8 mouse cellular contexts compared by ENCODE assay signal in the genomic region with DNA sequence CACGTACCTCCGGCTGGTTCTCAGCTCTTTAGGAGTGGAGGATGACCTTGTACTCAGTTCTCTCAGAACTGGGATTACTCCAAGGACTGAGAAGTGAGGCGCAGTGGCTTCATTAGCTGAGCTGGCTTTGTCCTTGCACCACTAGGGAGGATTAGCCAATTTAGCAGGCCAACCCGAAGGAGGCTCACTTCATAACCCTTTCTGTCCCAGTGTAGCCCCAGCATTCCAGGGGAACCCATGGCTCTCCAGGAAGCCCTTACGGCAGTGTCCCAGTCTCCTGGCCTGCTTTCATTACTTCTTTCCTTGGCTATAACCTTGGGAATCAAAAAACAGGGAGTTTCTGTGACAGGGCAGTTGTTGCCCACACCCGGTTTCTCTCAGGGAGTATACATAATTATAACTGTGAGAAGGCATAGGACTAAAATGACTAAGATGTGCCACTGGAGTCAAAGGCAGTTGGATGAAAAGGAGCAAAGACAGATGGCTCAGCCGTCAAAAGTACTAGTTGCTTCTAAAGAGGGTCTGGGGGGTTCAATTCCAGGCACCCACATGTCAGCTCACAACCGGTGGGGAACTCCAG. TPM values are rescaled to one million over a fixed set of nuclear protein-coding genes. Genes with fewer than 3 reads are reported as not detected.
DNase-seq lines count a peak whose midpoint lies in the region; ATAC-seq and TF ChIP-seq lines count a peak whose summit lies in the region.

No protein-coding gene starts in this region.

- H3K27me3 ChIP-seq in forebrain, embryonic 13.5 days: no peaks in the 10 kb centered on the region
- no peaks in the 10 kb centered on the region for H3K27me3 ChIP-seq in intestine, embryonic 14.5 days (replicated peaks; ENCODE audit: control insufficient read depth, insufficient read depth, low read length)

- peak overlapping the region; percentile 97 for H3K9ac ChIP-seq in ES-E14 (ENCODE audit: insufficient read depth, low read depth, low read length, poor library complexity, severe bottlenecking)
- H3K9ac ChIP-seq in forebrain, embryonic 13.5 days: peak overlapping the region; percentile 87
- H3K9ac ChIP-seq in intestine, embryonic 14.5 days (ENCODE audit: low read length): peak overlapping the region; percentile 94

- peak overlapping the region; percentile 98; the same call in 1 of the 2 replicates for H3K27ac ChIP-seq in ES-E14 (ENCODE audit: insufficient read depth, low read depth, low read length, poor library complexity, severe bottlenecking)
- peak overlapping the region; percentile 99 for H3K27ac ChIP-seq in forebrain, embryonic 13.5 days
- H3K27ac ChIP-seq in intestine, embryonic 14.5 days (ENCODE audit: low read depth): peak overlapping the region; percentile 100

- H3K36me3 ChIP-seq in ES-E14 (ENCODE audit: control insufficient read depth, insufficient read depth, low read length, poor library complexity, severe bottlenecking): peaks cover 9% of the 10 kb centered on the region
- H3K36me3 ChIP-seq in forebrain, embryonic 13.5 days (ENCODE audit: poor library complexity, severe bottlenecking): peaks cover 6% of the 10 kb centered on the region
- H3K36me3 ChIP-seq in intestine, embryonic 14.5 days (ENCODE audit: control insufficient read depth, insufficient read depth, low read length): peaks cover 10% of the 10 kb centered on the region

- 20% methylated on average over 6 of the region's 8 CpGs for WGBS in forebrain, embryonic 13.5 days
- WGBS in intestine, embryonic 14.5 days: 55% methylated on average over 6 of the region's 8 CpGs

- peak; percentile 76 to 95 for DNase-seq in adrenal gland, adult (ENCODE audit: inconsistent age in 2 of 2, low spot score in 1 of 2)
- no peak for DNase-seq in adrenal gland, postnatal 4 days (ENCODE audit: low spot score in 2 of 2)
- DNase-seq in ES-E14 (ENCODE audit: low read depth, low spot score): no peak
- no peak for DNase-seq in intestine, embryonic 14.5 days (ENCODE audit: low spot score)
- peak; percentile 55 to 56 for DNase-seq in lung, postnatal 4 days
- DNase-seq in frontal cortex, postnatal 10 days (ENCODE audit: low spot score in 2 of 2): no peak
- no peak for DNase-seq in left cerebral cortex, postnatal 10 days (ENCODE audit: extremely low spot score in 1 of 2, low spot score in 2 of 2)

- H3K9me3 ChIP-seq in ES-E14 (ENCODE audit: control insufficient read depth, insufficient read depth, low read depth, low read length): no peaks in the 10 kb centered on the region
- H3K9me3 ChIP-seq in forebrain, embryonic 13.5 days (replicated peaks): no peaks in the 10 kb centered on the region
- no peaks in the 10 kb centered on the region for H3K9me3 ChIP-seq in intestine, embryonic 14.5 days (ENCODE audit: control insufficient read depth, low read length)

- in situ Hi-C loops in ES-E14 (cut with MboI; ENCODE audit: low sequenced_read_pairs in 2 of 2, unreplicated experiment in 2 of 2): no loop called here

- H3K4me1 ChIP-seq in ES-E14 (ENCODE audit: control insufficient read depth in 2 of 2, insufficient read depth in 2 of 2, low read length in 2 of 2, poor library complexity in 1 of 2): peaks cover 11 to 15% of the 10 kb centered on the region in 2 experiments
- peaks cover 30% of the 10 kb centered on the region for H3K4me1 ChIP-seq in forebrain, embryonic 13.5 days
- peaks cover 30% of the 10 kb centered on the region for H3K4me1 ChIP-seq in intestine, embryonic 14.5 days (replicated peaks; ENCODE audit: control insufficient read depth, insufficient read depth, low read length)

- intact Hi-C loops in left cerebral cortex, postnatal 10 days (cut with DNase I): no loop called here

- H3K4me2 ChIP-seq in forebrain, embryonic 13.5 days: peak overlapping the region; percentile 80
- H3K4me2 ChIP-seq in intestine, embryonic 14.5 days (ENCODE audit: low read length): peak overlapping the region; percentile 66

- no peak for ATAC-seq in forebrain, embryonic 13.5 days
- ATAC-seq in intestine, embryonic 14.5 days (replicated peaks; ENCODE audit: low FRiP score, low TSS enrichment, low read depth): no peak

- peak overlapping the region; percentile 88 to 97 for H3K4me3 ChIP-seq in ES-E14 (ENCODE audit: insufficient read depth in 1 of 2, low read depth in 1 of 2, low read length in 2 of 2, poor library complexity in 1 of 2, severe bottlenecking in 1 of 2)
- peak overlapping the region; percentile 77 for H3K4me3 ChIP-seq in forebrain, embryonic 13.5 days
- peak overlapping the region; percentile 84 for H3K4me3 ChIP-seq in intestine, embryonic 14.5 days (ENCODE audit: low read depth, low read length)

TF ChIP-seq in ES-E14, 5 proteins besides CTCF, POLR2A, EP300 and RAD21:
- no peak for TF ChIP-seq HCFC1 (IDR thresholded peaks at IDR 0.05; ENCODE audit: borderline replicate concordance, insufficient read depth, low read length)

RNA-seq across cellular contexts. Expression of a gene that starts 0.6 kb away (rescaled TPM):
- 100 to 1,000 TPM; 722 to 725 TPM for total RNA-seq in adrenal gland, postnatal 4 days (2021)
- total RNA-seq in ES-E14 (2012; rRNA removed): 464 and 530 TPM in 2 replicates
- 264 and 282 TPM in 2 replicates for polyA plus RNA-seq in forebrain, embryonic 13.5 days (2015; fragmentation: Nextera tagmentation; extraction: Ambion mirVana)
- 232 and 241 TPM in 2 replicates for polyA plus RNA-seq in intestine, embryonic 14.5 days (2014; fragmentation: Nextera tagmentation; extraction: Ambion mirVana)
- total RNA-seq in left cerebral cortex, postnatal 10 days (2021): 100 to 1,000 TPM; 459 to 475 TPM

RNA-seq across cellular contexts. Expression of a gene that starts 17.3 kb away (rescaled TPM):
- 100 to 1,000 TPM; 327 to 392 TPM for total RNA-seq in adrenal gland, postnatal 4 days (2021)
- 64.1 and 75.6 TPM in 2 replicates for total RNA-seq in ES-E14 (2012; rRNA removed)
- 69.1 and 75.6 TPM in 2 replicates for polyA plus RNA-seq in forebrain, embryonic 13.5 days (2015; fragmentation: Nextera tagmentation; extraction: Ambion mirVana)
- polyA plus RNA-seq in intestine, embryonic 14.5 days (2014; fragmentation: Nextera tagmentation; extraction: Ambion mirVana): 188 and 194 TPM in 2 replicates
- total RNA-seq in left cerebral cortex, postnatal 10 days (2021): 10 to 100 TPM; 40.8 to 43.3 TPM

RNA-seq across cellular contexts. Expression of a gene that starts 19.0 kb away (rescaled TPM):
- total RNA-seq in adrenal gland, postnatal 4 days (2021): 1 to 10 TPM; 2.2 to 4.2 TPM
- total RNA-seq in ES-E14 (2012; rRNA removed): 17.2 and 18.9 TPM in 2 replicates
- 1.7 and 2.0 TPM in 2 replicates for polyA plus RNA-seq in forebrain, embryonic 13.5 days (2015; fragmentation: Nextera tagmentation; extraction: Ambion mirVana)
- polyA plus RNA-seq in intestine, embryonic 14.5 days (2014; fragmentation: Nextera tagmentation; extraction: Ambion mirVana): 3.5 and 4.3 TPM in 2 replicates
- 1 to 10 TPM in 1 of 2 experiments, under 1 TPM in 1; 0.83 to 3.5 TPM for total RNA-seq in left cerebral cortex, postnatal 10 days (2021)

RNA-seq across cellular contexts. Expression of a gene that starts 25.9 kb away (rescaled TPM):
- total RNA-seq in adrenal gland, postnatal 4 days (2021): 10 to 100 TPM; 29.2 to 33.2 TPM
- 5.5 and 9.6 TPM in 2 replicates for total RNA-seq in ES-E14 (2012; rRNA removed)
- 2.5 and 3.3 TPM in 2 replicates for polyA plus RNA-seq in forebrain, embryonic 13.5 days (2015; fragmentation: Nextera tagmentation; extraction: Ambion mirVana)
- 604 and 737 TPM in 2 replicates for polyA plus RNA-seq in intestine, embryonic 14.5 days (2014; fragmentation: Nextera tagmentation; extraction: Ambion mirVana)
- total RNA-seq in left cerebral cortex, postnatal 10 days (2021): 1 to 10 TPM; 2.4 to 2.7 TPM

RNA-seq across cellular contexts. Expression of a gene that starts 40.4 kb away (rescaled TPM):
- total RNA-seq in adrenal gland, postnatal 4 days (2021): 10 to 100 TPM; 24.6 to 27.3 TPM
- total RNA-seq in ES-E14 (2012; rRNA removed): 17.7 and 20.1 TPM in 2 replicates
- polyA plus RNA-seq in forebrain, embryonic 13.5 days (2015; fragmentation: Nextera tagmentation; extraction: Ambion mirVana): 51.0 and 52.9 TPM in 2 replicates
- polyA plus RNA-seq in intestine, embryonic 14.5 days (2014; fragmentation: Nextera tagmentation; extraction: Ambion mirVana): 38.7 and 41.8 TPM in 2 replicates
- 10 to 100 TPM; 34.7 to 39.6 TPM for total RNA-seq in left cerebral cortex, postnatal 10 days (2021)

Comparison
In these comparisons a context has a peak if more than half of its experiments do, and no peak if none do; other contexts are left out.
1. DNase-seq: peak in adrenal gland, adult (2 of 2) and lung, postnatal 4 days (2 of 2); none in adrenal gland, postnatal 4 days (0 of 2), ES-E14 (single experiment), intestine, embryonic 14.5 days (single experiment), frontal cortex, postnatal 10 days (0 of 2) and left cerebral cortex, postnatal 10 days (0 of 2).
2. Peak in every context shown above with its lines, with median percentiles within 50 percentile points of each other: H3K27ac ChIP-seq, H3K4me3 ChIP-seq and H3K9ac ChIP-seq.